Mouse (Mus musculus): Measurements from ENCODE around the gene Olfr223. TPM values are rescaled to one million over a fixed set of nuclear protein-coding genes. Genes with fewer than 3 reads are reported as not detected.

The Olfr223 gene
- polyA plus RNA-seq, 1 experiment from 2014 or later: not detected

DNA sequence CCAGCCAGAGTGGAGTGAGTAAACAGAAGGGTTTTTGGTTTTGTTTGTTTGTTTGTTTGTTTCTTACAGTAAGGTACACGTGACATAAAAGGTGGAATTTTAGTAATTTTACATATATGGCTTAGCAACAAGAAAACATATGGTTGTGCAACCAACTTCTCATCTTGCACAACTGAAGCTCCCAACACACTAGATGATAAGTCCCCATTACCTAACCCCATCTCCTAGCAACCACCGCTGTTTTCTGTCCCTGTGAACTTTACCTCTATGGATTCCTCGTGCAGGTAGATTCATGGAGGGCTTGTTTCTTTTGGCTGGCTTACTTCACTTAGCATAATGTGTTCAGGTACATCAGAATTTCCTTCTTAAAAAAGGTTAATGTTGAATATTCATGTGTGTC is 49.7 kb downstream of the Olfr223 start:
- no peak for ATAC-seq (replicated peaks; ENCODE audit: insufficient number of reproducible peaks, insufficient read depth, low FRiP score, low read depth)
- Histone ChIP-seq H3K27me3 (no peaks in the 10 kb centered on the region), H3K9me3 (replicated peaks) (no peaks in the 10 kb centered on the region), H3K27ac (no peak overlapping the region), H3K4me2 (no peak overlapping the region), H3K4me1 (replicated peaks) (0 out of 2 replicates have a peak, but pooled peaks cover 3% of the 10 kb centered on the region), H3K36me3 (no peaks in the 10 kb centered on the region), H3K4me3 (no peak overlapping the region), H3K9ac (no peak overlapping the region)
- WGBS: 77% methylated on average over 3 of the region's 3 CpGs

DNA sequence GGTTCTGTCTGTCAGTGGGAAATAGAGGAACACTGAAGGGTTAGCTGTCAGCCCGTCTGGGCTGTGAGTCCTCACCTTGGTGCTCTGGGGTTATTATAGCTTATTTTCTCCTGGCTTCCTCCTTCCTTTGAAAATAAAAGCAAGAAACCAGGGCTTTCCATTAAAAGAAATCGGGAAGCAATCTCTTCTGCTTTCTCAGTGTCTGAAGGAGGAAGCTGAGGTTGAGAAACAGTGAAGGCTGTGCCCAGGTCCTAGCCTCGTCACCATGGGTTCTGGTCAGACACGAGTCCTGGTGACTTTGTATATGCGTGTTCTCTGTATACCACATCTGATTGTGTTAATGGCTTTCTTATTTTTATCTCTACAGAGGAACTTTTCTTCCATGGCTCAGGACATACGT is 50.6 kb downstream of the Olfr223 start:
- Histone ChIP-seq H3K36me3 (no peaks in the 10 kb centered on the region), H3K4me3 (no peak overlapping the region), H3K4me2 (no peak overlapping the region), H3K27me3 (no peaks in the 10 kb centered on the region), H3K27ac (no peak overlapping the region), H3K4me1 (replicated peaks) (0 out of 2 replicates have a peak, but pooled peaks cover 5% of the 10 kb centered on the region), H3K9ac (no peak overlapping the region), H3K9me3 (replicated peaks) (no peaks in the 10 kb centered on the region)
- WGBS: 67% methylated on average over 6 of the region's 6 CpGs
- ATAC-seq (replicated peaks; ENCODE audit: insufficient number of reproducible peaks, insufficient read depth, low FRiP score, low read depth): no peak

DNA sequence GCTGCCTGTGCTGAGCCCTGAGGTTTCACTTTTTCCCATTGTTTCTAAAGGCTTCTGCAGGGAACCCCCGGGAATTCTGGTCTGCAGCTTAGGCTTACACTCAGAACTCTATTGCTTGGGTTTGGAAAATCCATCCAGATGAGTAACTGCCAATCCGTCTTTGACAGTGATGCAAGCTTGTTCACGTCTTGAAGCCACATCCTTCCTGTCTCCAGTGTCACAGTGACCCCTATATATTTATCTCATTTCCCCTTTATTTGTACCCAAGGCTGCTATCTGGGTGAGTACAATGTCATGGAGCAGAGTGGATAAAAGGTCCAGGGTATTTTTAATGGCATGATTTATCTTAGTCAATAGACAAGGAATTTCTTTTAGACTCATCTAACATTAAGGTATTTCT is 51.8 kb downstream of the Olfr223 start, which contains the start of gene Nlrp3:
TSS of gene Nlrp3 (plus strand) at position 245 of the 400 bp plus-strand sequence.
- no peak within 1 kb of the TSS for H3K27ac ChIP-seq
- no peaks in the 10 kb centered on the region for H3K9me3 ChIP-seq (replicated peaks)
- no peaks in the 10 kb centered on the region for H3K36me3 ChIP-seq
- no peak within 1 kb of the TSS for H3K9ac ChIP-seq
- H3K4me2 ChIP-seq: no peak within 1 kb of the TSS
- ATAC-seq (replicated peaks; ENCODE audit: insufficient number of reproducible peaks, insufficient read depth, low FRiP score, low read depth): no peak
- no peak within 1 kb of the TSS for H3K4me3 ChIP-seq
- WGBS: 43% methylated on average over 3 of the region's 3 CpGs
- no peaks in the 10 kb centered on the region for H3K27me3 ChIP-seq
- 0 out of 2 replicates have a peak, but pooled peaks cover 5% of the 10 kb centered on the region for H3K4me1 ChIP-seq (replicated peaks)

DNA sequence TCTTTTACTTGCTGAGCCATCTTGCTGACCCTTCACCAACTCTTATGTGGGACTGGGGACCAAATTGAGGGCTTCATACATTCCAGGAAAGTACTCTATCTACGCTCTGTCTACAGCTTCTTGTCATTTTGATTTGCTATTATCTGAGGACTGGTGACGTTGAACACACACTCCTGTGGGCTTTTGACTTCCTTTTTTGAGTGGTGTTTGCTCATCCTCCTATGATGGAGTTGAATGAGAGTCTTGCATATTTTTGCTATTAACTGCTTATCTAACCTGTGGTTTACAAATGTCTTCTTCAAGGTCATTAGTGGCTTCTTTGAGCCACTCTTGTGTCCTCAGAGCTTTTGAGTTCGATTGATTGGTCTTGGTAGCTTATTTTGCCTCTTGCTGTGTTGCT is 53.0 kb downstream of the Olfr223 start:
- Histone ChIP-seq H3K9ac (no peak overlapping the region), H3K4me1 (replicated peaks) (0 out of 2 replicates have a peak, but pooled peaks cover 5% of the 10 kb centered on the region), H3K4me2 (no peak overlapping the region), H3K36me3 (no peaks in the 10 kb centered on the region), H3K9me3 (replicated peaks) (no peaks in the 10 kb centered on the region), H3K4me3 (no peak overlapping the region), H3K27ac (no peak overlapping the region), H3K27me3 (no peaks in the 10 kb centered on the region)
- WGBS: 68% methylated on average over 3 of the region's 3 CpGs
- ATAC-seq (replicated peaks; ENCODE audit: insufficient number of reproducible peaks, insufficient read depth, low FRiP score, low read depth): no peak

Other genes with a start within 250 kb of the Olfr223 start
- not detected in 2 replicates for gene Prss38, start 217.6 kb downstream of the Olfr223 start, polyA plus RNA-seq (2015; fragmentation: Nextera tagmentation; extraction: Ambion mirVana)
- gene Jmjd4, start 143.2 kb downstream of the Olfr223 start, polyA plus RNA-seq (2015; fragmentation: Nextera tagmentation; extraction: Ambion mirVana): 8.8 and 11.4 TPM in 2 replicates
- gene Snap47, start 142.1 kb downstream of the Olfr223 start, polyA plus RNA-seq (2015; fragmentation: Nextera tagmentation; extraction: Ambion mirVana): 81.0 and 88.9 TPM in 2 replicates
- 5.9 and 6.9 TPM in 2 replicates for gene Zfp867, start 120.8 kb downstream of the Olfr223 start, polyA plus RNA-seq (2015; fragmentation: Nextera tagmentation; extraction: Ambion mirVana)
- gene Zkscan17, start 66.5 kb downstream of the Olfr223 start, polyA plus RNA-seq (2015; fragmentation: Nextera tagmentation; extraction: Ambion mirVana): 11.6 and 15.9 TPM in 2 replicates
- 0.20 and 0.66 TPM in 2 replicates for gene Nlrp3, start 51.7 kb downstream of the Olfr223 start, polyA plus RNA-seq (2015; fragmentation: Nextera tagmentation; extraction: Ambion mirVana)
- not detected in 2 replicates for gene Olfr222, start 17.1 kb downstream of the Olfr223 start, polyA plus RNA-seq (2015; fragmentation: Nextera tagmentation; extraction: Ambion mirVana)
- gene Mprip, start 68.0 kb upstream of the Olfr223 start, polyA plus RNA-seq (2015; fragmentation: Nextera tagmentation; extraction: Ambion mirVana): 51.1 and 67.3 TPM in 2 replicates
- 3.4 and 4.9 TPM in 2 replicates for gene Pld6, start 194.4 kb upstream of the Olfr223 start, polyA plus RNA-seq (2015; fragmentation: Nextera tagmentation; extraction: Ambion mirVana)
- gene Flcn, start 216.7 kb upstream of the Olfr223 start, polyA plus RNA-seq (2015; fragmentation: Nextera tagmentation; extraction: Ambion mirVana): 32.6 and 36.9 TPM in 2 replicates
- gene Nt5m, start 246.2 kb upstream of the Olfr223 start, polyA plus RNA-seq (2015; fragmentation: Nextera tagmentation; extraction: Ambion mirVana): 35.0 and 38.2 TPM in 2 replicates
- 135 and 160 TPM in 2 replicates for gene Cops3, start 246.5 kb upstream of the Olfr223 start, polyA plus RNA-seq (2015; fragmentation: Nextera tagmentation; extraction: Ambion mirVana)